Mouse (Mus musculus) megakaryocyte, embryonic 14.5 days (primary cell): ENCODE measurements around the gene Kctd11.

ENCODE experiments used
- FLI1 ChIP-seq: IDR thresholded peaks from 2 replicates; pipeline ENCODE4 v1.6.1; 2012; ENCODE audit warnings: low read length, inconsistent platforms, mixed read lengths
- GATA1 ChIP-seq: IDR thresholded peaks from 3 replicates; pipeline ENCODE4 v1.6.1; 2012; ENCODE audit warnings: mixed read lengths, low read length, inconsistent platforms, borderline replicate concordance

DNA sequence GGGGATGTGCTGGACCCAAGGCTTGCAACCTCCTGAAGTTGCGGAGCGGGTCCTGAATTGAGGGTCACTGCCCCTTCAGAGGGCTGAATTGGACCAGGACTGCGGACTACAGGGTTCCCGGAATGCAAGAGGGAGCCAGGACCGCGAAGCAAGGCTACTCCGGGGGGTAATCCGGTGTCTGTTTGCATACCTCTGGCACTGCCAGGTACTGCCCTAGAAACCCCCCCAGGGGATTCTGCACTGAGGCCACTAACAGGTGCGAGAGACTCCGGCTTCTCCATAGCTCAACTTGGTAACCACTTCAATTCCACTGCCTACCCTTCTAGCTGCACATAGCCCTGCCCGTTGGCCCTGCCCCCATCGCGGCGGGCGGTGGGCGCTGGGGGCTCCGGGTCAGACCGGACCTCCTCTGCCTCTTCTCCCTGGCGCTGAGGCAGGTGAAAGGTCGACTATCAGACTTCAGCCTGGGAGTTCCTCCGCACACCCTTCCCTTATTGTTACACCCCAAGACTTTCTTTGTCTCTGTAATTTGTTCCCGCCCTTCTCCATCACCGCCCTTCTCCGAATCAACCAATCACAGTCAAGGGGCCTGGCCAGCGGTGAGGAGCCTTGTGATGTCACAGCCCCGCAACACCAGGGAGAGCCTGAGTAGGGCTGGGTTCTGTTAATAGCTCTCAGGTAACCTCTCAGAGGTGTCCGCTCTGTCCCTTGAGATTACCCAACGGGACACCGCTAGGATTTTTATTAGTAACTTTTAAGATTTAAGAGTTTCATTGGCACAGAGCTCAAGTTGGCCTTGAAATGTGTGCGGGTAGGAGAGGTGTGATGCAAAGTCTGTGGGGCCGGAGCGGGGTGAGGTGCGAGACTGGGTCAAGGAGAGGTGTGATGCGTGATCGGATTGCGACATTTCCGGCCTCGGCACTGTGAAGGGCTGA, 19.5 kb upstream of the Kctd11 start, which contains the start of the genes 2810408A11Rik and Neurl4:
- no peak for TF ChIP-seq GATA1
- no peak for TF ChIP-seq FLI1
